Mouse (Mus musculus): ENCODE measurements around the gene Fam172a. TPM values are rescaled to one million over a fixed set of nuclear protein-coding genes. Genes with fewer than 3 reads are reported as not detected.

Fam172a gene
- polyA plus RNA-seq, 1 experiment, result 20.6 TPM

DNA sequence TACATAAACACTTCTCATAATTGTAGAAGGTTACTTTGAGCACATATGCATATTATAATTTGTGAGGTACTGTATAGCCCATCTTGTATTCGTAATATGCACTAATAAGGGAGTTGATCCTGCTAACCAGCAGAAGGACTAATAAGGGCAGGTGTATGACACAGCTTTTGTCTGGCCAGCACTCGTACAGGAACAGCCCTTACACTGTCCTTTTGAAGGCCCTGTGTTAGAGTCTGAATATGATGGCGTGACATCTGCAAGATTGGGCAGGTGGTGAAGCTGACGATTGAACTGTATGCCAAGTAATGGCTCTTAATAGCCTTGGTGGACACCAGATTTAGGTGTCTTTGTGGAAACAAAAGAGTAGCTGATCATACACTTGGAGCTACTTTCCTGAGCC lies 176.3 kb downstream of the Fam172a start:
- TF ChIP-seq POLR2A (IDR thresholded peaks at IDR 0.05; ENCODE audit: borderline replicate concordance, extremely low read depth, insufficient read depth, insufficient read length, poor library complexity, severe bottlenecking) (no peak), CTCF (IDR thresholded peaks at IDR 0.05; ENCODE audit: borderline replicate concordance, extremely low read depth, insufficient read depth, insufficient read length) (no peak)

DNA sequence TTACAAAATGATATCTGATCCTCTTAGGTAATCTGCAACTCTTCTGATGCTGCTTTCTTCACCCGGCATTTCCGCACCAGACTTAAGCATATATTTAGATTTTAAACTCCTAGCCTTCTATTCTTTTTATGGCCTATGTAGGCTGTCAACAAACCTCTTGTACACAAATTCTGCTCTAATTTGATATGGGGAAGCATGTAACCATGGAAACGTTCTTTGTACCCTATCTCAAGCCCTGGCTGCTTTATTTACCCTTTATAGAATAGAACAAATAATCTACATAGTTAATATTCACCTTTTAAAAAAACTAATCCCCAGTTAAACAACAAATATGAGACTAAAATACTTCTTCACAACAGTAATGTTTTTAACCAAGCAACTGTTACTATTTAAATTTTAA lies 176.7 kb downstream of the Fam172a start:
- no peak for DNase-seq (ENCODE audit: low read depth)
- TF ChIP-seq CTCF (IDR thresholded peaks at IDR 0.05; ENCODE audit: borderline replicate concordance, extremely low read depth, insufficient read depth, insufficient read length), result no peak
- no peak for TF ChIP-seq POLR2A (IDR thresholded peaks at IDR 0.05; ENCODE audit: borderline replicate concordance, extremely low read depth, insufficient read depth, insufficient read length, poor library complexity, severe bottlenecking)

More for the DNA sequence above, 176.3 kb downstream of the Fam172a start:
- DNase-seq (ENCODE audit: low read depth), result peak; percentile 72

DNA sequence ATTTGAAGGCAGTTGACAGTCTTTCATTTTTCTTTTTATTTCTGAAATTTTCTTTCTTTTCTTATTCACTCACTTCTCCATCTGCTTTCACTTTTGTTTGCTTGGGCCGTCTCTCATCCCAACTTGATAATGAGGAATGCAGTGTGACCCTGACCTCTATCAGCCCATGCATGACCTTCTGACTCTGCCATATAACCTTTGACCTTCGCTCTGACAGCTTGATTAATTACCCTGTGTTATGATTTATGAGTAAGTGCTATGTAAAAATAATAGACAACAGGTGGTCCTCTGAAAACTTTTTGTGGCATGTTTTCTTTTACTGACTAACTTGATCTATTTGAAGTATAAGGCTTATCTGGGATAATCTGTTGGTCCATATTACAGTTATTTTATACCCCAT lies 195.8 kb downstream of the Fam172a start:
- no peak for TF ChIP-seq POLR2A (IDR thresholded peaks at IDR 0.05; ENCODE audit: borderline replicate concordance, extremely low read depth, insufficient read depth, insufficient read length, poor library complexity, severe bottlenecking)
- TF ChIP-seq CTCF (IDR thresholded peaks at IDR 0.05; ENCODE audit: borderline replicate concordance, extremely low read depth, insufficient read depth, insufficient read length), result no peak
- no peak for DNase-seq (ENCODE audit: low read depth)

DNA sequence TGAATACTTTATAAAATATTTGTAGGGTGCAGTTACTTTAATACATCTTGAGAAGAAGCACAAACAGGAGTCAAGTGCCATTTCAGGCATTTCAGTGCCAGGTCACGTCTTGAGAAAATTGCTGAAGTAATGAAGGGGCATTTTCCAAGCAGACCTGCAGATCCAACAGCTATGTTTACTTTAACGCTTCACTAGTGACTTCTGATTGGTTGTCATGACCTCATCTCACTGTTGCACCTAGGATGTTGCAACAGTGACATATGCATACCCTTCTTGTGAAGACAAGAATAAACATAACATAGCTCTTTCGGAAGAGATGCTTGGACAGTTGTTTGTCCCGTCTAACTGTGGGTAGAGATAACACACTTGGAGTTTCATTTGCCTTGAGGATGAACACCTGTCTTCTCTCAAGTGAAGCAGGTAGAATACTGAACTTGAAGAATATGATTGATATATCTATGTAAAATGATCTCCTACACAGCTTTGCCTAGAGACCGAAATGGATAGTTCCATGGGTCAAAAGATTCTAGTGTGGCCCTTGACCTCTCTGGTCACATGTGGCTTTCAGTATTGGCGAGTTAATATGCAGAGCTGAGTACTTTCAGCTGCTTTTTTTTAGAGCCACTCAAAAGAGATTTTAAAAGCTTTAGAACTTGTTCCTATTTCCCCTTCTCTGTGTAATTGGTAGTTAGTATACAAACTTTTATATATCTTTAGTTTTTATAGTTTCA lies 196.4 kb downstream of the Fam172a start:
- TF ChIP-seq CTCF (IDR thresholded peaks at IDR 0.05; ENCODE audit: borderline replicate concordance, extremely low read depth, insufficient read depth, insufficient read length) (no peak), POLR2A (IDR thresholded peaks at IDR 0.05; ENCODE audit: borderline replicate concordance, extremely low read depth, insufficient read depth, insufficient read length, poor library complexity, severe bottlenecking) (no peak)

DNA sequence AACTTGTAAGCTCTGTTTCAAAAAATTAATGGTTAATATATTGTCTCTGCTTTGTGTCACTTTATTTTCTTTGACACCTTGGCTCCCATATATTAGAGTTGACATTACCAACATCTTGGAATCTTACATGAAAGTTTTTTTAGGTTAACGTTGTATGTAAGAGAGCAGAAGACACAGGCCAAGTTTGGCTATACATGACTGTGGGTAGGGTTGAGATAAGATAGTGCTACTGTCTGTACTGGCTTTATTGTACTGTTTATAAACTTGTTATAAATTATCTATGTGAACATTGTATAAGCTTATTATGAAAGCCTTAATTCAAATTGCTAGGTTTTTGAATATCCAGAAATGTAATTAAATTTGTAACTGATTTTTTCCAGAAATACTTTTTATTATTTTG lies 197.9 kb downstream of the Fam172a start:
- no peak for DNase-seq (ENCODE audit: low read depth)
- TF ChIP-seq CTCF (IDR thresholded peaks at IDR 0.05; ENCODE audit: borderline replicate concordance, extremely low read depth, insufficient read depth, insufficient read length), result no peak
- TF ChIP-seq POLR2A (IDR thresholded peaks at IDR 0.05; ENCODE audit: borderline replicate concordance, extremely low read depth, insufficient read depth, insufficient read length, poor library complexity, severe bottlenecking), result no peak

More for the DNA sequence above, 196.4 kb downstream of the Fam172a start:
- peak; percentile 40 for DNase-seq (ENCODE audit: low read depth)

DNA sequence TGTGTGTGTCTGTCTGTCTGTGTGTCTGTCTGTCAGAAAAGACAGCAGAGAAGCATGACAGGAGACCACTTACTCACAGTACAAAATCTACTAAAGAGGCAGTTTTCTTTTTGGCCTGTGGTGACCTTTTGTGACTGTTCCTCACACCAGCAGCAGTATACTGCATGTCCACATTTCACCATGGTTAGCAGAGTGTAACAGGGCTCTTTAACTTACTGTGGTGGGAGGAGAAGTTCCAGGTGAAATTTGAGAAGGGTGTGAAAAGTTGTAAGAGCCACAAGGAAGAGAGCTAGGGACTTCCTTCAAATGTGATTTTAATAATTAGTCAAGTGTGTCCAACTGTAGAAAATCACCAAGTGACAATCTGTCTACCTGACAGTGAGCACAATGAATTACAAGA lies 199.0 kb downstream of the Fam172a start:
- peak; percentile 54 for DNase-seq (ENCODE audit: low read depth)
- no peak for TF ChIP-seq CTCF (IDR thresholded peaks at IDR 0.05; ENCODE audit: borderline replicate concordance, extremely low read depth, insufficient read depth, insufficient read length)
- TF ChIP-seq POLR2A (IDR thresholded peaks at IDR 0.05; ENCODE audit: borderline replicate concordance, extremely low read depth, insufficient read depth, insufficient read length, poor library complexity, severe bottlenecking), result no peak

DNA sequence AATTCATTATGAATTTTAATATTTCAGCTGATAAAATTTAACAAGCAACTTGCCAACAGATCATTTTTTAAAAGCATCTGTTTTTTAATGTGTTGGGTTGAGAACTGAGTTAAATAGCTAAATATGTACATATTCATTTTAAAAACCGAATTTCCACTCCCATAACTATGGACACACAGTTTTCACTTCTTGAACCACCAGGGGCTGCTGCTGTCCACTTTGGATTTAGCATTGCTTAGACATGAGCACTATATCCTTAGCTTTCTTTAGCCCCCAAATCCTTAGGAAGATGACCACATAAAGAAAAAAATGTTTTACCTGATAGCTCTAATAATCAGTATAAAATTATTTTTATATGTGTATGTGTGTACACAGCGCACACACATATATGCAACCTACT lies 207.4 kb downstream of the Fam172a start:
- no peak for DNase-seq (ENCODE audit: low read depth)
- TF ChIP-seq POLR2A (IDR thresholded peaks at IDR 0.05; ENCODE audit: borderline replicate concordance, extremely low read depth, insufficient read depth, insufficient read length, poor library complexity, severe bottlenecking) (no peak), CTCF (IDR thresholded peaks at IDR 0.05; ENCODE audit: borderline replicate concordance, extremely low read depth, insufficient read depth, insufficient read length) (peak; percentile 31; the same call in 1 of the 2 replicates)

DNA sequence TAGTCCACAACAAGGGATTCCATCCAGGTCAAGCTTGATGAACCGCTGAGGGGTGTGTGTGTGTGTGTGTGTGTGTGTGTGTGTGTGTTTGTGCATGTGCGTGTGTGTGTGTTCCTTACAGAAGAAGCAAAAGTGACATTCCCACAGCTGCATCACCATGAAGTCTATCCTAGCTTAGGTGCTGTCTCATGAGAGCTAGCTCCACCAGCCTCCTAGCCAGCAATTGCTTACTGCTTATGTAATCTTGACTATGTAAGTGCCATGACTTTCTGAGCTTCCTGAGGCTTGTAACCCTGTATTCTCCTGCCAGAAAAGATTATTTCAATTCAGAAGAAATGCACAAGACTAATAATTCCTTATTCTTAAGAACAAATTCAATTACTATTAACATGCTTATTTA lies 221.0 kb downstream of the Fam172a start:
- no peak for DNase-seq (ENCODE audit: low read depth)
- TF ChIP-seq CTCF (IDR thresholded peaks at IDR 0.05; ENCODE audit: borderline replicate concordance, extremely low read depth, insufficient read depth, insufficient read length), result no peak
- no peak for TF ChIP-seq POLR2A (IDR thresholded peaks at IDR 0.05; ENCODE audit: borderline replicate concordance, extremely low read depth, insufficient read depth, insufficient read length, poor library complexity, severe bottlenecking)

DNA sequence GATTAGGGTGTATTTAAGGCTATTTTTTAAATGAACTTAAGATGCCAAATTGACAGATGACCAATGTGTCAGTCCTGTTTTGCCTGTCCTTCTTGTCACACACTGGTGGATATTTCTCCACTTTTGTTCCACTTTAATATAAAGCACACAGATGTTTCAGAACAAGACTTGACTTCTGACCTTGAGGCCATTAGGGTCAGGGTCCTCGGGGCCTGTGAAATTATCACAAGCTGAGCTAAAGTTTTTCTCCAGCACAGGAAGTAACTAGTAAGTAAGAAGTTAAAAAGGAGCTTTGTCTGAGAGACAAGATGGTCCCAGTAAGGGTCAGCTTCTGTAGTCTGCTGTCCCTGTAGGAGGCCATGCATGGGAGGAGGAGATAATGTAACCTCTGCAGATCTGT lies 255.8 kb downstream of the Fam172a start:
- peak; percentile 11 for DNase-seq (ENCODE audit: low read depth)

DNA sequence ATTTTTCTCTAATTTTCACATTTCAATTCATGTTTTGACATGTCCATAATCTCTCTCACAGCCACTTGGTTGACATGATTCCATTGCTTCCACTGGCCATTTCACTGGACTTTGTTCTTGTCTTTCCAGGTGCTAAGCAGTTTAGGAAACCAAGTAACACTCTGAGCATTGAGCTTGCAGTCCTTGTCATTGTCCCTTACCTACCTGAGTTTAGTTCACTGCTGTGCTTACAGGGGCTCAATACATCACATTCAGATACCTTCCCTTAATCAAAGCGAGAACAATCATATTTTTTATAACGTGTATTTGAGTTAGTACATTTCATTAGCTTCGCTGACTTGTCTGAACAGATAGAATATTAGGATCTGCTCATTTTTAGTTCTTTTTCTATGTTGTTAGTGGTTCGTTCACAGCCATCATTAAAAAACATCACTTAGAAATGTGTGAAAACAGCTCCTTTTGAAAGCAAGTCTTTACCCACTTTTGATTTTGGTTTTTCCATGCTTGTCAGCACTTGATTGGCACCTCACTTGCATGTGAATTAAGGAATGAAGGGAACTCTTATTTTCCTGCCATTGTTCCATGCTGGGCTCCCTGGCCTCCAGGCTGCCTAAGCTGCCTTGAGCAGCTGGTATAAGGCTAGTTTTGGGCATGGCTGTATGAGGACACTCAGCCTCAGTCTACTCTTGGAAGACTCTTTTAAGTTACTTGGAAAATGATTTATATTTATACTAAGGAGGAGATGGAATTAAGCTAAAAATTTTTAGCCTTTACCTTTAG lies 257.9 kb downstream of the Fam172a start:
- TF ChIP-seq POLR2A (IDR thresholded peaks at IDR 0.05; ENCODE audit: borderline replicate concordance, extremely low read depth, insufficient read depth, insufficient read length, poor library complexity, severe bottlenecking) (no peak), CTCF (IDR thresholded peaks at IDR 0.05; ENCODE audit: borderline replicate concordance, extremely low read depth, insufficient read depth, insufficient read length) (no peak)
- peak; percentile 90 for DNase-seq (ENCODE audit: low read depth)

More for the DNA sequence above, 255.8 kb downstream of the Fam172a start:
- TF ChIP-seq POLR2A (IDR thresholded peaks at IDR 0.05; ENCODE audit: borderline replicate concordance, extremely low read depth, insufficient read depth, insufficient read length, poor library complexity, severe bottlenecking) (no peak), CTCF (IDR thresholded peaks at IDR 0.05; ENCODE audit: borderline replicate concordance, extremely low read depth, insufficient read depth, insufficient read length) (no peak)

DNA sequence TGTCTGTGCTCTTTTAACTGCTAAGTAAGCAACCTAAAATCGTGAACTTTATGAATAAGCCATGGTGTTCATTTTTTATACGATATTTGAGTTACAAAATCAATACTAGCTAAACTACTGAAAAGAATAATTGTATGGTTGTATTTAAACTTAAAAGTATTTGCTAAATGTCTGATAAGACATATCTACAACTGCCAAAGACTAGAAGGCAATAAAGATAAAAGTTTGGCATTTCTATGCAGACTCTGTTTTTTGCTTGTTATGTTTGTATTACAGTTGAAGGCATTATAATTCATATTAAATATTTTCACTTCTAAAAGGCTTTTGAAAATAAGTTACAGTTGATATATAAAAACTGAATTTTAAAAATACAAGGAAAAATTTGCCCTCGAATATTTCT lies 274.4 kb downstream of the Fam172a start:
- DNase-seq (ENCODE audit: low read depth), result no peak
- TF ChIP-seq CTCF (IDR thresholded peaks at IDR 0.05; ENCODE audit: borderline replicate concordance, extremely low read depth, insufficient read depth, insufficient read length), result no peak
- TF ChIP-seq POLR2A (IDR thresholded peaks at IDR 0.05; ENCODE audit: borderline replicate concordance, extremely low read depth, insufficient read depth, insufficient read length, poor library complexity, severe bottlenecking), result no peak
